Mouse (Mus musculus): ENCODE measurements around the gene Dnajc9. TPM values are rescaled to one million over a fixed set of nuclear protein-coding genes. Genes with fewer than 3 reads are reported as not detected.

Gene Dnajc9
- 10 to 100 TPM; 14.8 to 15.8 TPM for total RNA-seq (2021)
- long read RNA-seq, experiment 1, transcript Dnajc9-201 (5 exons, 1,631 nt), result major isoform, 7 of 10 reads
- long read RNA-seq, experiment 1, partial matches to known transcripts, result 1 of 10 reads
- long read RNA-seq, experiment 1, other reads (novel, unspliced or antisense), result 1 of 10 reads
- long read RNA-seq, experiment 2, transcript Dnajc9-201 (5 exons, 1,631 nt), result major isoform, 12 of 17 reads
- long read RNA-seq, experiment 2, partial matches to known transcripts, result 2 of 17 reads
- long read RNA-seq, experiment 2, other reads (novel, unspliced or antisense), result 2 of 17 reads

GRCm38 (mm10) chr14:20388441-20389129, at the start of gene Dnajc9:
Gene Dnajc9 (minus strand): TSS chr14:20388910.
- DNase-seq, result peak; percentile 98

DNA sequence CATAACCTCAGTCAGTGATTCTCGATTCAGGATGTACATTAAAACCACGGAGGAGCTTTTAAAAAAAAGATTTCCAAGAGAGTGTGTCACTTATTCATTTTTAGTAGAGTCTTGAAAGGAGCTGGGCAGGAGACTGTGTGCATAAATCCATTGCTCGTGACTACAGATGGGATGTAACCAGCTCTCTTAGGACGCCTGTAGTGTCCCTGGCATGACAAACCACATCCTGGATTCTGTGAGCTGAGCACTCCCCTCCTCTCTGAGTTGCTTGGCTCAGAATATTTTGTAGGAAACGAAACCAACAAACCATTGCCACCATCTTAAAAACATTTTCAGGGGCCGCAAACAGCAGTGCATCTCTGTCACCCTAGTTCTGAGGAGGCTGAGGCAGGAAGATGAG, 48.3 kb upstream of the Dnajc9 start:
- DNase-seq, result no peak

DNA sequence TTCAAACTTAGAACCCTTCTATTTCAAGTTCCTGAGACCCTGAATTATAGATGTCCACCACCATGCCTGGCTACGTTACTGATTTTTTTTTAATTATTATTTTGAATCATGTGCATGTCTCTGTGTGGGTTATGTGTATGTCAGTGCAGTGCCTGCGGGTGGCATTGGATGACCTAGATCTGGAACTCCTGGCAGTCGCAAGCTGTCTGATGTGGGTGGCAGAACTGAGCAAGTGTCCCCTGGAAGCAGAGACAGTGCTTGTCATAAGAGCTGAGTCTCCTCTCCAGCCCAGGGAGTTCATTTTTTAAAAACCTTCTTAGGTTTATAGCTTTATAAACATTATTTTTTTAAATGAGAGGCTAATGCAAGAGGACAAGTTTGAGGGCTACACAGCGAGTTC, 43.7 kb upstream of the Dnajc9 start:
- no peak for DNase-seq

GRCm38 (mm10) chr14:20431726-20432125, 43.0 kb upstream of the Dnajc9 start:
- no peak for DNase-seq

- no peak for DNase-seq
Observed at GRCm38 (mm10) chr14:20429833-20430232, 41.1 kb upstream of the Dnajc9 start.

- no peak for DNase-seq
Observed at GRCm38 (mm10) chr14:20428593-20428992, 39.9 kb upstream of the Dnajc9 start.

GRCm38 (mm10) chr14:20423046-20423445, 34.3 kb upstream of the Dnajc9 start:
- DNase-seq, result no peak

DNA sequence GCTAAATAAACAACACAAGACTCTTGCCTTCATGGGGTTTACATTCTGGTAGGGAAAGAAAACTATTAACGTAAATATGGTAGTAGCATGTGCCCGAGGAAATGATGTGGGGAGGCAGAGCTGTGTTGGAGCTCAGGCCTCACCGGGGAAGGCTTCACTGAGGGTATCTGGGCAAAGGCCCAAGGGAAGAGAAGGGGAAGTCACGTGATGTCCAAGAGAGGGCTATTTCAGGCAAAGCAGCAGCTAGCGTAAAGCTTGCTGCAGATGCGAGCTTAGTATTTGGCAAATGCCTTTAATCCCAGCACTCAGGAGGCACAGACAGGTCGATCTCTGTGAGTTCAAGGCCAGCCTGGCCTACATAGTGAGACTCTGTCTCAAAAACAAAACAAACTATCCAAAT, 33.5 kb upstream of the Dnajc9 start:
- DNase-seq, result no peak

GRCm38 (mm10) chr14:20400071-20400470, 11.4 kb upstream of the Dnajc9 start:
- DNase-seq, result peak; percentile 32

DNA sequence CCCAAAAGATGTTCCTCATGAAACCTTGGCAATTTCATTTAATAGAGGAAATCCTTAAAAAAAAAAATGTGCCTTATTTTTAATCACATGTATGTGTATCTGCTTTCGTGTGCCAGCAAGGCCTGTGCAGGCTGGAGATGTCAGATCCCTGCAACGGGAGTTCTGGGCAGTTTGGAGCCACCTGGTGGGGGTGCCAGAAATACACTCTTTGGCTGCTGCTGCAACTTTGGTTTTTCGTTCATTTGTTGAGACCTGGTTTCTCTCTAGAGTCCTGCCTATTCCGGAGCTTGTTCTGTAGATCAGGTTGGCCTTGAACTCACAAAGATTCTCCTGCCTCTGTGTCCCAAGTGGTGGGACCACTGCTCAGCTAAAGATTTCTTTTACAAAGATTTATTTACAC, 10.2 kb upstream of the Dnajc9 start:
- DNase-seq, result no peak

- no peak for DNase-seq
Observed at GRCm38 (mm10) chr14:20397220-20397619, 8.5 kb upstream of the Dnajc9 start.

DNA sequence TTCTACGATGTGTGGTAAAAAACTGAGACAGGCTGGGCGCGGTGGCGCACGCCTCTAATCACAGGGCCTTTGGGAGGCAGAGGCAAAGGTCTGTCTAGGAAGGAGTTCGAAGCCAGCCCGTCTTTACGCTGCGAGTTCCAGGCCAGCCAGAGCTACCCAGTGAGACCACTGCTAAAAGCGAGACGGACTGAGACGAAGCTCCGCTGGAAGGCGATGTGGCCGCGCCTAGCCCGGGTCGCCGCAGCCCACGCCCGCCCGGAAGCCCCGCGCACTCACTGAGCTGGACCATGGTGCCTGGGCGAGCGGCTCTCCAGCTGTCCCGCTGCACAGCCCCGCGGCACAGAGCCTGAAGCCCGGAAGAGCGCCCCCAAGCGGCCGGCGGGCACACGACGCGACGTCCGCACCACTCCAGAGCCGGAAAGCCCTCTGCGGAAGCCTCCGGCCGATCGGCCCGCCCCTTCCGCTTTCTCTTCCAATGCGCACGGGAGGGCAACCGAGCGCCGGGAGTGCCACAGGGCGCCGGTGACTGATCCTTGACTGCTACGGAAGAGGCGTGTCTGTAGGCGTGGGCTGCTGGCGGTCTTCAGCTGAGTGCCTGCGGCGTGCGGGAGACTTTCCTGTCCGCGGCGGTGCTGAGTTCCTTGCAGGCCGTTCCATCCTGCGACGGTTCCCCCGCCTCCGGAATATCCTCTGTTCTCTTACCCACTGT, 4.6 kb upstream of the Dnajc9 start, which contains the start of gene Mrps16:
Gene Mrps16, minus strand, starts transcription at position 430 of the 709 bp plus-strand sequence.
- DNase-seq, result peak; percentile 91

GRCm38 (mm10) chr14:20392326-20392725, 3.6 kb upstream of the Dnajc9 start:
- no peak for DNase-seq

DNA sequence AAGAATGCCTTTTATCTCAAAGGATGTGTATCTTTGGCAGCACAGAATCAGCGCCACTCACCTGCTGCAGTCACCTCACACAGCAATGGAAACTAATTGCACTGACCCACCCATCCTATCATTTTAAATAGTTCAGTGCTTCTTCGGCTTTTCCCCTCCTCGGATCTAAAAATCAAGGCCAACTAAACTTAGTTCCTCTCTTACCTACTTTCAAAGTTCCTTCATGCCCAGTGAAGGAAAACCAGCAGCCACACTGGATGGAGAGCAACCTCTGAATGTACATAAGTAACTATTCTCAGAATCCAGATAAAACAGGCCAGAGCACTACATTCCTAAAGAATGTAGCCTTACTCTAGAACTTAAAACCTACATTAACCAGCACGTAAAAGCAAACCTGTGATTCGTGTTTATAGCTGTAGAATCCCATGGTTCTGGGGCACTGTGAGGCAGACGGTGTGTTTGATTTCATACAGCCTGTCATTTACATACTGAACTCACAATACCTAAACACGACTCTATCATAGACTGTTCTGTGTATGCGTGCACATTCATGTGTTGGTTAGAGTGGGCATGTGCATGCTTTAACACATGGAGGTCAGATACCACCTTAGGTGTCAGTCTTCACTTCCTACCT, 853 bp upstream of the Dnajc9 start:
- DNase-seq, result no peak

GRCm38 (mm10) chr14:20379753-20380430, 8.8 kb downstream of the Dnajc9 start:
- DNase-seq, result no peak

GRCm38 (mm10) chr14:20379087-20379640, 9.5 kb downstream of the Dnajc9 start:
- no peak for DNase-seq

GRCm38 (mm10) chr14:20378313-20379061, 10.2 kb downstream of the Dnajc9 start:
- peak; percentile 24 for DNase-seq

GRCm38 (mm10) chr14:20377112-20377521, 11.6 kb downstream of the Dnajc9 start:
- no peak for DNase-seq

GRCm38 (mm10) chr14:20371854-20372253, 16.9 kb downstream of the Dnajc9 start:
- DNase-seq, result no peak

GRCm38 (mm10) chr14:20370798-20371197, 17.9 kb downstream of the Dnajc9 start:
- DNase-seq, result no peak

DNA sequence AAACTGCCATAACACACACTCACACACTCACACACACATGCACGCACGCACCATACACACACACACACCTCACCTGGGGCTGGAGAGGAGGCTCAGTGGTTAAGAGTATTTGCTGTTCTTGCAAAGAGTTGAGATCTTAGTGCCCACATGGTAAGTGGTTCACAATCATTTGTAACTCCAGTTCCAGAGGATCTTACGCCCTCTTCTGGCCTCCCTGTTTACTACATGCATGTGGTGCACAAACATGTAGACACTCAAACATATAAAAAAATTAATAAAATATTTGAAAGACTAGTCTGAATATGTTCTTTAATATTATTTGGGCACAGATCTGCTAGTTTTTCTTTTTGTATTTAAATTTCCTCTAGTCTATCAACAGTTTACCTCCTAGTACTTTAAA, 20.4 kb downstream of the Dnajc9 start:
- no peak for DNase-seq

Data from gastrocnemius, postnatal 10 days (tissue).